Mouse (Mus musculus) liver, embryonic 11.5 days (tissue): ENCODE measurements around the gene Kpna1. TPM values are rescaled to one million over a fixed set of nuclear protein-coding genes. Genes with fewer than 3 reads are reported as not detected.
A peak's percentile ranks its signal among the peaks of the same experiment; 100 is the strongest.

ENCODE experiments used
- ATAC-seq: fragments of 200-750 bp; cut with Nextera tagmentation; replicated peaks from 2 replicates; pipeline ENCODE4 v1.8.0; 2017; ENCODE audit warnings: moderate number of reproducible peaks, mild to moderate bottlenecking, moderate TSS enrichment, moderate library complexity; ENCODE audit not compliant: low FRiP score
- DNase-seq: peaks from one replicate; pipeline ENCODE4 v3.0.0-alpha.2; 2017; ENCODE audit warnings: low spot score
- H3K27ac ChIP-seq: fragments of 300-500 bp; sonication (generic); 2 replicates; pipeline ENCODE4 v1.5.1; 2014; ENCODE audit warnings: mild to moderate bottlenecking, low read depth, low read length, control low read depth
- H3K27me3 ChIP-seq: fragments of 300-500 bp; sonication (generic); replicated peaks from 2 replicates; pipeline ENCODE4 v1.6.1; 2014; ENCODE audit warnings: low read length, mixed read lengths; ENCODE audit not compliant: control insufficient read depth, insufficient read depth
- H3K36me3 ChIP-seq: fragments of 300-500 bp; sonication (generic); 2 replicates; pipeline ENCODE4 v1.6.1; 2014; ENCODE audit warnings: mild to moderate bottlenecking, low read length, moderate library complexity, mixed read lengths; ENCODE audit not compliant: control insufficient read depth, insufficient read depth
- H3K4me1 ChIP-seq: fragments of 300-500 bp; sonication (generic); replicated peaks from 2 replicates; pipeline ENCODE4 v1.6.1; 2014; ENCODE audit warnings: low read length, mixed read lengths; ENCODE audit not compliant: control insufficient read depth, insufficient read depth
- H3K4me2 ChIP-seq: fragments of 300-500 bp; sonication (generic); 2 replicates; pipeline ENCODE4 v1.6.1; 2014; ENCODE audit warnings: mild to moderate bottlenecking, control low read depth, moderate library complexity
- H3K4me3 ChIP-seq: fragments of 300-500 bp; sonication (generic); 2 replicates; pipeline ENCODE4 v1.5.1; 2014; ENCODE audit warnings: low read depth, low read length, control low read depth
- H3K9ac ChIP-seq: fragments of 300-500 bp; sonication (generic); 2 replicates; pipeline ENCODE4 v1.6.1; 2014; ENCODE audit warnings: low read depth, low read length, control low read depth
- H3K9me3 ChIP-seq: fragments of 300-500 bp; sonication (generic); 2 replicates; pipeline ENCODE4 v1.6.1; 2016; ENCODE audit warnings: low read length, inconsistent platforms, mixed read lengths; ENCODE audit not compliant: control insufficient read depth
- WGBS: fragments of 180-500 bp; shearing (Covaris S2); extraction: QIAGEN DNeasy Blood & Tissue Kit; methylation state at CpG from one replicate; pipeline ENCODE4 v1.1.7; 2014; 5-methylcytosine and 5-hydroxymethylcytosine counted together
- polyA plus RNA-seq: library from polyadenylated mRNA; unstranded; fragments of >200 nt; fragmentation: Nextera tagmentation; extraction: Ambion mirVana; gene quantifications from 2 replicates; pipeline ENCODE4 v1.2.1, GENCODE M21; 2014

Gene Kpna1
- polyA plus RNA-seq, 1 experiment from 2014 or later, result 53.6 TPM

DNA sequence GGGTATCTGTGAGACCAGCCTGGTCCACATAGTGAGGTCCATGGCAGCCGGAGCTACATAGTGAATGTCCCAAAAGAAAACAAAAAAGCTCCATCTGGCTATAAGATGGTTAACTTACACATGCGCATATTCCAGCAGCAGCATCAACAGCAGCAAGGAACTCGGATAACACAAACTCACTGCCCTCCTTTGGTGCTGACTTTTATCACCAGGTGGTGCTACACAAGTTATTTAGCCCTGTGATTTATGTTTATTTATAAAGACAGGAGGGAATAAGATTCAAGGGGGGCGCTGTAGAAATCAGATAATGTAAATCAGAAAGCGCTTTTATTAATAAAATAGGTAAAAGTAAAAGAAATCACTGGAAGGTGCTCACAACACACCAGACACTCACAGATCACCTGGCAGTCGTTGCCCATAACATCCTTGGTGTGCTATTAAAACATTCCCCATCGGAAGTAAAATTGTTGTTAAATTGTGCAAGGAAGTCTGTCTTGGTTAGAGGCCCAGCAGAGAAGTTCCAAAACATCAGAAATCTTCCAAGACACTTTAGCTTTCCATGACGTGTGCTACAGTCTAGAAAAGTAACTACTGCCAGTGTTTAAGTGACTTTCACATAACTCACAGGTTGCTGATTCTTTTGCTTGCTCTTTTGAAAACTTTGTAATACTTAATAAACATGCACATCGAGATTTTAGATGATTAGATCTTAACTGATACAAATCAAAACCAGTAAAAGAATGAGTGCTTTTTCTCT lies 91.4 kb downstream of the Kpna1 start:
- Histone ChIP-seq H3K27ac (no peak overlapping the region), H3K27me3 (no peaks in the 10 kb centered on the region), H3K9me3 (no peaks in the 10 kb centered on the region), H3K4me3 (peak overlapping the region; percentile 85), H3K4me1 (peaks cover 25% of the 10 kb centered on the region), H3K36me3 (peaks cover 4% of the 10 kb centered on the region; the same call in 1 of the 2 replicates), H3K4me2 (peak overlapping the region; percentile 66), H3K9ac (peak overlapping the region; percentile 94; the same call in 1 of the 2 replicates)
- WGBS, result 49% methylated on average over 9 of the region's 9 CpGs
- ATAC-seq (no peak), DNase-seq (no peak)

DNA sequence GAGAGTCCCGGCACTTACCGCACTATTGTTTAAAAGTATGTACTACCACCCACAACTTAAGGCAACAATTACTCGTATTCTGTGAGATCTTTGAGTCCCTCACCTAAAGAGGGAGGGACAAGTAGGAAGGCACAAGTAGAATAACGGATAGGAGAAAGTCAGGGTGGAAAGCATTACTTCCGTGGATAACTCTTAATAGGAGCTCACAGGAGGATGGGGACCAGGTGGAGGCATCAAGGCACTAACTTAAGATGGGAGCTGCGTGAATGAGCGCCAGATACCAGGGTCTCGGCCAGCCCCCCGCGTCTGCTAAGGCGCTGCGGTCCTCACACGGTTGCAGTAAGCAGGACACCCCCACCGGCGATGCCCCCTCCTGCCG lies 92.5 kb downstream of the Kpna1 start:
- ATAC-seq (no peak; the same call in none of the 2 replicates), DNase-seq (no peak)
- peak overlapping the region; percentile 66 for H3K4me2 ChIP-seq
- under 1% methylated on average over 16 of the region's 16 CpGs for WGBS
- peaks cover 4% of the 10 kb centered on the region; the same call in 1 of the 2 replicates for H3K36me3 ChIP-seq
- H3K4me1 ChIP-seq, result peaks cover 23% of the 10 kb centered on the region
- H3K27ac ChIP-seq, result peak overlapping the region; percentile 99
- H3K9ac ChIP-seq, result peak overlapping the region; percentile 94
- H3K27me3 ChIP-seq, result no peaks in the 10 kb centered on the region
- H3K9me3 ChIP-seq, result no peaks in the 10 kb centered on the region
- H3K4me3 ChIP-seq, result peak overlapping the region; percentile 85

DNA sequence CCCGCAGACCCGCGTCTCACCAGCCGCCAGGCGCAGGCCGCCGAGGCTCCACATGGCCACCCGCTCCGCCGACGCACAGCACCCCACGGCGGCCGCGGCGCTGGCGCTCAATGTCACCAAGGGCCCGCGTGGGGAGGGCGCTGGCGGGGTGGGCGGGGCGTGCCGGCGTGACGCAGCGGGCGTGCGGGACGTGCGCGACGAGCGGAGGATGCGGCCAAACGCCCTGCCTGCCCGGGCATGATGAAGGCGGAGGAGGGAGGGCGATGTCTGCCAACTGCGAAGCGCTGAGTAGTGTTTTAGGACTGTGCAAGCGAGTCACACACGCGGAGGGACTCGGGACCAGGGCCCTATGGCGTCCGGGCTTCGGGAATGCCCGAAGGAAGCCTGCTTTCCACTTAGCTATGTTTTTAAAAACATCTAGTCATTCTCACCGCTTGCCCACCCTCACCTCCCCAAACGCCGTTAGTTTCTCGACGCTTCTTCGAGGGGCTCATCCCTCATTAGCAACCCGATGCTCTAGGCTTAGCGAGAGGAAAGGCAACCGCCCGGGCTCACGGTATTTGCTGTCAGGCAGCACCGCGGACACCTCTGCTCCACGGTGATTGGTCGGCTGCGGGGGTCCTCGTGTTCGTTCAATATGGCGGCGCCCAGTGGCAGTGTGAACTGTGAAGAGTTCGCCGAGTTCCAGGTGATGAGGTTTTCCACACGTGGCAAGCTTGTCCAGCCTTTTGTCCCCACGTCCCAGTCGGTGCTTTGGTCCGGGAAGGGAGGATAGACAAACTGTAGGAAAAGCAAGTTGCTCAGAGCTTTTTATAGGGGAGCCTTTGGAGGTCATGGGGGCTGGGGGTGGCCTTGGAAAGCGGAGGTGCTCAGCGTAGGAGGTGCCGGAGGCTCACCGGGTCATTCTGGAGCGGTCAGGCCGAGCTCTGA lies 93.2 kb downstream of the Kpna1 start, which contains the start of the genes Fam162a and Ccdc58:
Gene Fam162a, minus strand, starts transcription at position 145 of the 930 bp plus-strand sequence.
Gene Ccdc58, plus strand, starts transcription at position 236 of the 930 bp plus-strand sequence.
- H3K9ac ChIP-seq, result peak within 1 kb of the TSS; percentile 94
- ATAC-seq (peak; percentile 90), DNase-seq (peak; percentile 96)
- H3K36me3 ChIP-seq, result peaks cover 4% of the 10 kb centered on the region; the same call in 1 of the 2 replicates
- peak within 1 kb of the TSS; percentile 99 for H3K27ac ChIP-seq
- WGBS, result under 1% methylated on average over 81 of the region's 81 CpGs
- no peaks in the 10 kb centered on the region for H3K27me3 ChIP-seq
- H3K4me3 ChIP-seq, result peak within 1 kb of the TSS; percentile 85
- H3K4me2 ChIP-seq, result peak within 1 kb of the TSS; percentile 66
- H3K4me1 ChIP-seq, result peaks cover 23% of the 10 kb centered on the region
- no peaks in the 10 kb centered on the region for H3K9me3 ChIP-seq

DNA sequence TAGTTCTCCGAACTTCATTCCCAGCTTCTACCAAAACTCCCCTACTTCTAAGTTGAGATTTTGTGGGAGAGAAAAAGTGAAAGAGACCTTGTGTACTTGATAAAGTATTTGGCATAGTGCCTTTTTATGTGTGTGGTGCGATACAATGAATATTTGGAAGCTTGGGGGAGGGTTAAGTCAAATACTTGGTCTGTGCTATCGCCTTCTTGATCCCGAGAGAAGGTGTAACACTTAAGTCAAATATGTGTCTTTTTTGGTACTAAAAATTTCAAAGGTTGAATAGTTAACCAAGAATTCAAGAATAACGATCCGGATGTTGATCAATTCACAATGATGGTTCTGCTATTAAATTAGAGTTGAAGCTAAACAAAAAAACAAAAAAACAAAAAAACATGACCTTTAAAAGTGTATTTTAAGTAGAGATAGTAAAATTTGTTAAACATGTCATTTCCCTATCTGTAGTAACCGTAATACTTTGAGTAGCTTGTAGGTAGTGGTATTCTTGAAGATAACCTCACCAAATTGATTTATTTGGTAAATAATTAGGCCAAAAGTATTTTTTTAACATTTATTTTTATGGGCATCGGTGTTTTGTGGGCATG lies 94.0 kb downstream of the Kpna1 start:
- Histone ChIP-seq H3K36me3 (peaks cover 2% of the 10 kb centered on the region; the same call in 1 of the 2 replicates), H3K4me2 (peak overlapping the region; percentile 66), H3K27me3 (no peaks in the 10 kb centered on the region), H3K4me1 (peaks cover 23% of the 10 kb centered on the region), H3K9ac (peak overlapping the region; percentile 94), H3K9me3 (no peaks in the 10 kb centered on the region), H3K4me3 (peak overlapping the region; percentile 85), H3K27ac (peak overlapping the region; percentile 99)
- ATAC-seq (no peak), DNase-seq (no peak)
- WGBS, result 24% methylated on average over 8 of the region's 8 CpGs

DNA sequence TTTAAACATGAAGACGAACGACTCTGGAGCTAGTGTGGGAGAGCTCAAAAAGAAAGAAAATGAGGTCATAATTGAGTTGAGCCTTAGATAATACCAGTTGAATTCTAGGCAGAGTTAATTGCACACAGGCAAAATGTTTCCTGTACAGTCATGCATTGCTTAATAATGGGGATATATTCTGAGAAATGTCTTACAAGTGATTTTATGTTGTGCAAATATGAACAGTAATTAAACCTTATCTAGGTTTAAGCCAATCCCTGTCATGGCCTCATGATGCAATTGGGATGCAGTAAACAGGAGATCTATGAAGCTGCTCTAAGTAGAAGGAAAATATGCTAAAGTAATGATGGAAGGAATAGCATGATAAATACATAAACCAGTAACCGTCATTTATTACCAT lies 96.2 kb downstream of the Kpna1 start:
- no peaks in the 10 kb centered on the region for H3K9me3 ChIP-seq
- H3K36me3 ChIP-seq, result no peaks in the 10 kb centered on the region
- H3K27me3 ChIP-seq, result no peaks in the 10 kb centered on the region
- H3K4me1 ChIP-seq, result peaks cover 4% of the 10 kb centered on the region; the same call in 1 of the 2 replicates
- DNase-seq, result no peak
- 87% methylated on average over 3 of the region's 3 CpGs for WGBS
- no peak overlapping the region for H3K4me2 ChIP-seq
- no peak overlapping the region for H3K27ac ChIP-seq
- no peak overlapping the region for H3K9ac ChIP-seq
- H3K4me3 ChIP-seq, result no peak overlapping the region
- no peak for ATAC-seq

DNA sequence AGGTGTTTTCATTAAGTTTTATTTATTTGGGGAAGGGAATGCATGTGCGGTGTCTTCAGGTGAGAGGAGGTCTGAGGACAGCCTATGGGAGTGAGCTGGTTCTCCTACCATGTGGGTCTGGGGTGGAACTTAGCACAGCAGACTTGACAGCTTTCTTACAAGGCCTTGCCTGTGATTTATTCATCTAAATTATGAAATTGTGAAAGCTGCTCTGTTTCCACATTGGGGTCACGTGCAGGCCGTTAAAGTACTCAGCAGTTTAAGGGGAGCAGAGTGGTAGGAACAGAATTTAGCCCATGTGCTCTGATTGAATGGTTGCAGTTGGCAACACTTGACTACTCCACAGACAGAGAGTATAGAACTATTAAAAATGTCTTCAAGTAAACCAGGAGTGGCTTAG lies 101.4 kb downstream of the Kpna1 start:
- Histone ChIP-seq H3K4me3 (no peak overlapping the region), H3K4me2 (no peak overlapping the region), H3K27ac (no peak overlapping the region), H3K27me3 (no peaks in the 10 kb centered on the region), H3K9ac (no peak overlapping the region), H3K4me1 (no peaks in the 10 kb centered on the region), H3K9me3 (no peaks in the 10 kb centered on the region), H3K36me3 (peaks cover 5% of the 10 kb centered on the region)
- no peak for DNase-seq
- WGBS, result 94% methylated on average over 3 of the region's 3 CpGs
- ATAC-seq, result no peak

Other genes starting within 250 kb of the Kpna1 start
- 7.5 and 8.0 TPM in 2 replicates for gene Dirc2, start 209.4 kb upstream of the Kpna1 start, polyA plus RNA-seq
- 30.1 and 30.4 TPM in 2 replicates for gene Hspbap1, start 208.4 kb upstream of the Kpna1 start, polyA plus RNA-seq
- 0.70 and 1.3 TPM in 2 replicates for gene Parp14, start 107.2 kb upstream of the Kpna1 start, polyA plus RNA-seq
- 4.1 and 5.7 TPM in 2 replicates for gene Parp9, start 40.3 kb upstream of the Kpna1 start, polyA plus RNA-seq
- 3.2 and 3.8 TPM in 2 replicates for gene Dtx3l, start 39.6 kb upstream of the Kpna1 start, polyA plus RNA-seq
- 4.6 and 6.3 TPM in 2 replicates for gene Wdr5b, start 62.4 kb downstream of the Kpna1 start, polyA plus RNA-seq
- gene Fam162a, start 92.8 kb downstream of the Kpna1 start, polyA plus RNA-seq, result 493 and 545 TPM in 2 replicates
- gene Ccdc58, start 92.9 kb downstream of the Kpna1 start, polyA plus RNA-seq, result 121 and 137 TPM in 2 replicates
- gene Csta1, start 152.5 kb downstream of the Kpna1 start, polyA plus RNA-seq, result 0.10 TPM in 1 of 2 replicates, not detected in the other
- gene Stfa2l1, start 178.1 kb downstream of the Kpna1 start, polyA plus RNA-seq, result 4.1 and 5.4 TPM in 2 replicates
- gene Gm5483, start 205.5 kb downstream of the Kpna1 start, polyA plus RNA-seq, result 21.3 and 24.8 TPM in 2 replicates
- not detected in 2 replicates for gene Gm5416, start 231.7 kb downstream of the Kpna1 start, polyA plus RNA-seq
- 1.3 TPM in 1 of 2 replicates, not detected in the other for gene 2010005H15Rik, start 242.7 kb downstream of the Kpna1 start, polyA plus RNA-seq